Mouse (Mus musculus) kidney, postnatal 0 days (tissue): ENCODE data around the gene Ldlrad1. TPM values are rescaled to one million over a fixed set of nuclear protein-coding genes. Genes with fewer than 3 reads are reported as not detected.

ENCODE experiments used
- ATAC-seq: fragments of 200-750 bp; cut with Nextera tagmentation; replicated peaks from 2 replicates; pipeline ENCODE4 v1.8.0; 2017; ENCODE audit warnings: low read depth, moderate number of reproducible peaks, moderate TSS enrichment, moderate library complexity; ENCODE audit not compliant: low FRiP score
- DNase-seq: peaks from one replicate; pipeline ENCODE4 v3.0.0-alpha.2; 2016; ENCODE audit warnings: low spot score
- H3K27ac ChIP-seq: fragments of 300-500 bp; sonication (generic); 2 replicates; pipeline ENCODE4 v1.5.1; 2014; ENCODE audit warnings: mild to moderate bottlenecking
- H3K27me3 ChIP-seq: fragments of 300-500 bp; sonication (generic); 2 replicates; pipeline ENCODE4 v1.6.1; 2014; ENCODE audit warnings: low read length, mixed read lengths; ENCODE audit not compliant: insufficient read depth
- H3K36me3 ChIP-seq: fragments of 300-500 bp; sonication (generic); 2 replicates; pipeline ENCODE4 v1.6.1; 2014; ENCODE audit warnings: low read length, mixed read lengths; ENCODE audit not compliant: insufficient read depth
- H3K4me1 ChIP-seq: fragments of 300-500 bp; sonication (generic); replicated peaks from 2 replicates; pipeline ENCODE4 v1.6.1; 2014; ENCODE audit warnings: antibody characterized with exemption, low read length, mixed read lengths; ENCODE audit not compliant: insufficient read depth
- H3K4me2 ChIP-seq: fragments of 300-500 bp; sonication (generic); 2 replicates; pipeline ENCODE4 v1.6.1; 2014; ENCODE audit warnings: mild to moderate bottlenecking, low read length, moderate library complexity, mixed read lengths
- H3K4me3 ChIP-seq: fragments of 300-500 bp; sonication (generic); replicated peaks from 2 replicates; pipeline ENCODE4 v1.5.1; 2014; ENCODE audit warnings: low read depth, low read length
- H3K9ac ChIP-seq: fragments of 300-500 bp; sonication (generic); 2 replicates; pipeline ENCODE4 v1.6.1; 2014; ENCODE audit warnings: low read depth, low read length
- H3K9me3 ChIP-seq: fragments of 300-500 bp; sonication (generic); replicated peaks from 2 replicates; pipeline ENCODE4 v1.6.1; 2016; ENCODE audit warnings: low read length, inconsistent platforms, mixed read lengths
- CTCF ChIP-seq: IDR thresholded peaks from 2 replicates; pipeline ENCODE4 v1.5.1; 2016; ENCODE audit warnings: antibody characterized with exemption, low read depth, mild to moderate bottlenecking, moderate library complexity
- WGBS: fragments of 180-500 bp; shearing (Covaris S2); extraction: QIAGEN DNeasy Blood & Tissue Kit; methylation state at CpG from one replicate; pipeline ENCODE4 v1.1.7; 2014; 5-methylcytosine and 5-hydroxymethylcytosine counted together
- polyA plus RNA-seq: library from polyadenylated mRNA; unstranded; fragments of >200 nt; fragmentation: Nextera tagmentation; extraction: Ambion mirVana; gene quantifications from 2 replicates; pipeline ENCODE4 v1.2.1, GENCODE M21; 2015

Ldlrad1 gene
- polyA plus RNA-seq, 1 experiment from 2014 or later, result not detected

- DNase-seq (peak; percentile 30), ATAC-seq (no peak)
- Histone ChIP-seq H3K4me3 (peak overlapping the region; percentile 92), H3K9ac (peak overlapping the region; percentile 76), H3K27ac (peak overlapping the region; percentile 96), H3K9me3 (no peaks in the 10 kb centered on the region), H3K4me1 (peaks cover 9% of the 10 kb centered on the region; the same call in 1 of the 2 replicates), H3K4me2 (peak overlapping the region; percentile 65), H3K36me3 (peaks cover 10% of the 10 kb centered on the region), H3K27me3 (no peaks in the 10 kb centered on the region)
- TF ChIP-seq CTCF, result no peak
- WGBS, result 25% methylated on average over 11 of the region's 11 CpGs
Observed at GRCm38 (mm10) chr4:107177506-107177905, 31.5 kb upstream of the Ldlrad1 start.

GRCm38 (mm10) chr4:107178182-107178829 lies 30.7 kb upstream of the Ldlrad1 start, which contains the start of gene Tmem59:
TSS of gene Tmem59 (plus strand) at chr4:107178399.
- TF ChIP-seq CTCF, result 0 out of 2 replicates have a peak, but pooled peaks have one; percentile 7
- Histone ChIP-seq H3K27ac (peak within 1 kb of the TSS; percentile 96), H3K4me2 (peak within 1 kb of the TSS; percentile 65), H3K27me3 (no peaks in the 10 kb centered on the region), H3K36me3 (0 out of 2 replicates have a peak, but pooled peaks cover 2% of the 10 kb centered on the region), H3K9ac (peak within 1 kb of the TSS; percentile 76), H3K9me3 (no peaks in the 10 kb centered on the region), H3K4me1 (peaks cover 9% of the 10 kb centered on the region; the same call in 1 of the 2 replicates), H3K4me3 (peak within 1 kb of the TSS; percentile 92)
- peak; percentile 96 for ATAC-seq
- WGBS, result under 1% methylated on average over 49 of the region's 49 CpGs
- peak; percentile 98 for DNase-seq

- WGBS, result under 1% methylated on average over 47 of the region's 47 CpGs
- Histone ChIP-seq H3K4me2 (peak within 1 kb of the TSS; percentile 65), H3K9ac (peak within 1 kb of the TSS; percentile 76), H3K4me3 (peak within 1 kb of the TSS; percentile 92), H3K27me3 (no peaks in the 10 kb centered on the region), H3K4me1 (peaks cover 9% of the 10 kb centered on the region; the same call in 1 of the 2 replicates), H3K9me3 (no peaks in the 10 kb centered on the region), H3K27ac (peak within 1 kb of the TSS; percentile 96), H3K36me3 (0 out of 2 replicates have a peak, but pooled peaks cover 2% of the 10 kb centered on the region)
- peak; percentile 37; the same call in 1 of the 2 replicates for TF ChIP-seq CTCF
- DNase-seq (peak; percentile 68), ATAC-seq (peak; percentile 3; the same call in 1 of the 2 replicates)
Observed at GRCm38 (mm10) chr4:107178830-107179490, 30.0 kb upstream of the Ldlrad1 start, which contains the start of gene Tceanc2. TSS of gene Tceanc2 (minus strand) at chr4:107179116.

DNA sequence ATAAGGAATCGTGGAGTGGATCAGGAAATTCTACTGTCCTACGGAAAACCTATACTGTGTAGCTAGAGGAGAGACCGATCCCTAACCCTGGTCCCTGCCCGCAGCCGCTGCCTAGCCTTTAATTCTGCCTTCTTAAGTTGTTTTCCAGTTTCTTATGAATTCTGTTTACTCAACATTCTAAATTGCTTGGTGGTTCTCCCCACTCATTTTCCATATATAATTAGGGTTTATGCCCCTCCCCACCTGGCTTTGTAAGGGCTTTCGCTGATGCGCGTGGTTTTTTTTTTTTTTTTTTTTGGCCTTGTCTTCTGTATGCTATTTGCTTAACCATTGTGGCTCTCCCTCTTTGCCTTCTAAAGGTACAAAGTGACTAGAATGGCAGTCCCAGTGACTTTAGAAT lies 29.4 kb upstream of the Ldlrad1 start:
- H3K9ac ChIP-seq, result peak overlapping the region; percentile 76
- ATAC-seq (no peak), DNase-seq (no peak)
- H3K4me1 ChIP-seq, result peaks cover 9% of the 10 kb centered on the region; the same call in 1 of the 2 replicates
- 0 out of 2 replicates have a peak, but pooled peaks cover 1% of the 10 kb centered on the region for H3K36me3 ChIP-seq
- H3K4me3 ChIP-seq, result peak overlapping the region; percentile 92
- no peaks in the 10 kb centered on the region for H3K27me3 ChIP-seq
- peak overlapping the region; percentile 96 for H3K27ac ChIP-seq
- H3K4me2 ChIP-seq, result peak overlapping the region; percentile 65
- TF ChIP-seq CTCF, result no peak
- under 1% methylated on average over 8 of the region's 8 CpGs for WGBS
- no peaks in the 10 kb centered on the region for H3K9me3 ChIP-seq

- Histone ChIP-seq H3K4me3 (no peak overlapping the region), H3K9ac (no peak overlapping the region), H3K4me1 (peaks cover 12% of the 10 kb centered on the region; the same call in 1 of the 2 replicates), H3K9me3 (no peaks in the 10 kb centered on the region), H3K36me3 (no peaks in the 10 kb centered on the region), H3K27me3 (no peaks in the 10 kb centered on the region), H3K4me2 (no peak overlapping the region), H3K27ac (no peak overlapping the region)
- DNase-seq, result no peak
- ATAC-seq, result no peak
- TF ChIP-seq CTCF, result no peak
Observed at GRCm38 (mm10) chr4:107180746-107181145, 28.2 kb upstream of the Ldlrad1 start.

GRCm38 (mm10) chr4:107181866-107182265 lies 27.1 kb upstream of the Ldlrad1 start:
- no peaks in the 10 kb centered on the region for H3K9me3 ChIP-seq
- H3K4me2 ChIP-seq, result no peak overlapping the region
- no peaks in the 10 kb centered on the region for H3K27me3 ChIP-seq
- peaks cover 12% of the 10 kb centered on the region; the same call in 1 of the 2 replicates for H3K4me1 ChIP-seq
- H3K9ac ChIP-seq, result no peak overlapping the region
- DNase-seq (no peak), ATAC-seq (no peak)
- TF ChIP-seq CTCF, result no peak
- WGBS, result 78% methylated on average over 6 of the region's 6 CpGs
- H3K36me3 ChIP-seq, result peaks cover 4% of the 10 kb centered on the region; the same call in 1 of the 2 replicates
- no peak overlapping the region for H3K27ac ChIP-seq
- no peak overlapping the region for H3K4me3 ChIP-seq
